Mouse (Mus musculus) left cerebral cortex, postnatal 10 days (tissue): ENCODE measurements at regions not wholly inside any gene's neighbourhood (a gene's known extent, or its start where the extent isn't known, plus 50 kb on each side); places are given as distances from the start of the nearest gene placed in this dataset.

ENCODE experiments used
- DNase-seq, 2 experiments: peaks; one replicate each; pipeline ENCODE4 v3.0.0; 2021 to 2022; ENCODE audit warnings: low spot score in 2 of 2, mixed read lengths in 1 of 2; ENCODE audit errors: extremely low spot score in 1 of 2
- intact Hi-C: fragments of 180-260 bp; cut with DNase I; formaldehyde crosslinking; loops from one replicate; pipeline ENCODE4 v1.15.1; 2025

DNA sequence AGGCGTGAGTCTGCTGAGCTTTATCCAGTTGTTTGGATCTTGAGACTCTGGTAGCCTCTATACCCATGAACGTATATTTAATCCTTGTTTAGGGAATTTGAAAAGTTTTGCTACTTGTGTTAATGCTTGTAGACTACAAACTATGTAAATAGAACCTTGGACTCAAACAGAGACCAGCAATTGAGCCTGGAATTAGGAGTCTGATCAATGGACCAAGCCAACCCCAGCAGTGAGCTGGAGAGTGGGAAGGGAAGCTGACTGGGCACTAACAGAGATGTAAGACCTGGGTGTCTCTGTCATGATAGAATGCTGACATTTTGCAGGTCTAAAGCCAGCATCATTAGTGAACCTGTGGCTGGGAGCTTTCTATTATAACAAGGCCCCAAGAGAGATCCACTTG, 222.5 kb downstream of the Gm5447 start:
- DNase-seq = no peak
- intact Hi-C loops = no loop called here

DNA sequence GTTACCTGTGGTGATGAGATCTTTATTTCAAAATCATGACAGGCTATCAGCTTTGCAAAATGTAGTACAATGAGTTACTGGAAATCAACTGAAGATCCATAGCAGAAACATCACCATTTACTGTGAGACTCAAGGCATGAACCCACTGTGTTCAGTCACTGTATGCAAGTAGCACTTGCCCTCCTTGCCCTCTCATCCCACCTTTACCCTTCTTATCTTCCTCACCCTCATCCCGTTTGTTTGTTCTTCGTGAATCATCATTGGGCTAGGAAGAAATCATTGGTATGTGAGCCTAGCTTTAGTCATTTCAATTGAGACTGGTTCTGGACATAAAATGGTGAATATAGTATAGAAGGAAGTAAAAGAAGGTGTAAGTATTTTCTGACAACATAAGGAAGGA, 223.6 kb downstream of the Gm5447 start:
- no peak for DNase-seq
- intact Hi-C loops = no loop called here

DNA sequence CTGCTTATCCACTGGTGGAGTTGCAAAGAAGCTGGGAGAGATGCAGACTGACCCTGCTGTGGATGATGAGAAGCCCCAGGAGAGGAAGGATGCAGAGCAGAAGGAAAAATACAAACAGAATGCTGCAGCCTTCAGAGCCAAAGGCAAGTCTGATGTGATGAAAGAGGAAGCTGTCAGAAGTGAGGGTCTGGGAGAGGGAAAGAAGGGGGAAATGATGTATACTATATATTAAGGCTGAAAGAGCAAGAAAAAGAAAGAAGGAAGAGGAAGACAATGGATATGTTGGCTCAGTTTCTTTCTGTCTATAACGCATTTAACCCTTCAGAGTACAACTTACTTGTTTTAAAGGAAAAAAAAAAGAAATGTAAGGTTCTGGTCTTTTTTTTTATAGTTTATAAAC, 225.4 kb downstream of the Gm5447 start:
- intact Hi-C loops = no loop called here
- DNase-seq = no peak

DNA sequence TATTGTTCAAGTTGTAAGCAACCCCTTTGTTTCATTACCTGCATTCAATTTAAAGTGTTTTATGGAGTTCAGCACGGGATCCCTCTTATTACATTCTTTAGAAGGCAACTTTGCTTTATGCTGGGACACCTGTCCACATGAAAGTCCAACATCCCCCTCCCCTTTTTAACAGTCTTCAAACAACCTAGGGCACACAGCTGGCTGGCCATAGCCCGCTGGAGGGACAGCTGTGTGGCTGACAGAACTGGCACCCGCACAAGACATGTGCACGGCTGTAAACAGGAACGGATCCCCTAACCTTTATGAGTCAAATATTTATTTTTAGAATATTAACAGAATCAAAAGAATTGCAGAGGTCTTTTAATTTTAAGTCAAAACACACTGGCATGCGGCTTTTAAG, 230.1 kb downstream of the Gm5447 start:
- intact Hi-C loops = loop anchor here (10.0 kb wide), 1 partner anchor 351 kb away; the partner anchor contains the start of genes A530084C06Rik and Foxq1
- peak in 1 of 2 experiments; percentile 61 for DNase-seq

DNA sequence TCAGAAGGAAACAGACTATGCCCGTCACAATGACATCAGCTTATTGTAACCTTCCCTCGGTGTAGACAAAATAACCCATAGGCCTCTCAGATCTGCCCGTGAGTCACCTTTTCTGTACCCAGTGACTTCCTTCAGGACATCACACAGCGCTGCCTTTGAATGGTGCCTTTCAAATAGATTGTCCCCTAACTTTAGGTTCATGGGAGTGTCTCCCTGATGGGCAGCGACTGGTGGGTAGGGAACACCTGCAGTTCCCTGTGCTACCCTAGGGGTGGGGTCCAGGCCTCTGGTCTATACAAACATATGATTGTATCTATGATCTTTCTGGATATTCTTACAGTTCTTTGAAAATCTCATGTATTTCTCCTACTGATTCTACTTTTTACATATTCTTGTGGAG, 232.4 kb downstream of the Gm5447 start:
- peak in 1 of 2 experiments; percentile 51 for DNase-seq
- intact Hi-C loops = loop anchor here (10.0 kb wide), 1 partner anchor 348 kb away; the partner anchor contains the start of genes A530084C06Rik and Foxq1

DNA sequence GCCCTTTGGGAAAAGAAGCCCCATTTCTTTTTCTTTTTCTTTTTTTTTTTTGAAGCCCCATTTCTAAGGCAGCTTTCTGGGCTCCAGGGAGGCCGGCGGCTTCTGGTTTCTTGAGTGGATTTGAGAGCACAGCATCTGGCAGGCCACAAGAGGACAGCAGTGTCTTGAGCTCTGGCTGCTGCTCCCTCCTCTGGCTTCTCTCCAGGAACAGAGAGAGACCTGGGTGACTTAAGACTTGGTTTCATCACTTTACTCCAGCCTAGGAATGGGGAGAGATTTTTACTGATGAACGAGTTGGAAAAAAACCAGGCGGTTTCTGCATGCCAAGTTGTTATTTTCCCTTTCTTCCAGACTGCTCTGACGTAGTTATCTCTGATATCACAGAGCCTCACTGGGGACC, 233.7 kb downstream of the Gm5447 start:
- intact Hi-C loops = loop anchor here (10.0 kb wide), 1 partner anchor 347 kb away; the partner anchor contains the start of genes A530084C06Rik and Foxq1
- peak; percentile 8 to 80 for DNase-seq

DNA sequence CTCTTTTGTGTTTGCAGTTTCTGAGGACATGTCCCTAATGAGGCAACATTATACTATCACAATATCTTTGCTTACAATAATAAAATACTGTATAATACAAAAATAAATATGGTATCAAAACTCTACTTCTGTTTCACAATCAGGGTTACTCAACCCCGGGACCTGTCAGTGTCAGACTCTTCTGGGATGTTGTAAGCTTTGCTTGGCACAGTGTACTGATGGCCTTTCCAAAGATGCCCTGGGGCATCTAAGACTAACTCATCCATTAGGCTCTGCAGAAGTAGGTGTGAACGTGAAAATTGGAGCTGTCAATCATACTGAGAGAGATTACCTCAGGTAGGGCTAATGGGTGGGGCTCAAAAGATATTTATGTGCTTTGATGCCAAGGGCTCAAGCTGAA, 249.0 kb downstream of the Gm5447 start:
- no peak for DNase-seq
- intact Hi-C loops = no loop called here

DNA sequence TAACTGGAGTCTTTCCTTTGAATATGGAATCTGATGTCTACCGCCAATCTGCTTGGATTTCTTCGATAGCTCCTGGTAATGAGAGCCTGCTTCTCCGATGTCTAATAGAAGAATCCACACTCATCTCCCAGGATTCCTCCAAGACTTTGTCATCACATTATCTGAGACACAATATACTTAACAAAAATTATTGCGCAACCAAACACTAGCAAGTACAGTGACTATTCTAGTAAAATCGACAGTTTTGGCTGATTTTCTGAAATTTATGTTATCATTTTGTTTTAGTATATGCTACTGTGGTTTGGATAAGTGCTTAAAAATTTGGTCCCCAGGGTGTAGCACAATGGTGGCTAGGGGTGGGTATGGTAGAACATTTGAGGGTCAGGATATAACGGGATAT, 266.5 kb downstream of the Gm5447 start:
- intact Hi-C loops = no loop called here
- DNase-seq = no peak

DNA sequence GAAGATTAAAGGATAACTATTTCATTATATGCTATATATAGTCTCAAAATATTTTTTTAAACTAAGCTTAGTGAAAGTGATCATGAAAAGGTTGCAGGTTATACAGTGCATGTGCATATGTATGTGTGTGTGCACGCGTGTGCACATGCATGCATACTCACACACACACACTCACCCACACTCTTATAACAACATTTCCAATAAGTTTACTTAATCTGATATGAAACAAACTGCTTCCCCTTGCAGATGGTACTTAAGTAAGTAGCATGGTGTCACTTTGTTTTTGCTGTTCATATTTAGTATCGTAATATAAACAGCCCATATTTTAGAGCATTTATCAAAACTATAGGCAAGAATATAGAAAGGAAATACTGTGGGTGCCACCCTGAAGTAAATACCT, 275.0 kb downstream of the Gm5447 start:
- intact Hi-C loops = no loop called here

DNA sequence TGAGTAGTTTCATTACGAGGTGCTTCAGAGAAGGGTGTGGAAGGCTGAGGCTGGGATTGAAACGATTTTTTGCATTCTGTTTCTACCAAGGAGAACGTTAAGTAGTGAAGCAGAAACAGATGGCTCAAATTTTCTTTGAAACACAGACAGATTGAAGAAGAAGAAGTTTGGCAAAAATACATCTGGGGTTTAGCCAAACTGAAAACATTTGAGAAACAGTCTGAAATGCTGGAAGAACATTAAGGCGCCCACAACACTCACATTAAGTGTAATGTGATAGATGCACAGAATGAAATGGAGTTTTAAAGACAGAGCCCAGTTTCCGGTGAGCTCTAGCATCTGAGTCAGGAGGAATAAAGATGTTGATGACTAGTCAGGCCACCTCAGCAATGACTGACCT, 275.5 kb downstream of the Gm5447 start:
- DNase-seq = peak in 1 of 2 experiments; percentile 81
- intact Hi-C loops = no loop called here

More for the DNA sequence above, 275.0 kb downstream of the Gm5447 start:
- no peak for DNase-seq

DNA sequence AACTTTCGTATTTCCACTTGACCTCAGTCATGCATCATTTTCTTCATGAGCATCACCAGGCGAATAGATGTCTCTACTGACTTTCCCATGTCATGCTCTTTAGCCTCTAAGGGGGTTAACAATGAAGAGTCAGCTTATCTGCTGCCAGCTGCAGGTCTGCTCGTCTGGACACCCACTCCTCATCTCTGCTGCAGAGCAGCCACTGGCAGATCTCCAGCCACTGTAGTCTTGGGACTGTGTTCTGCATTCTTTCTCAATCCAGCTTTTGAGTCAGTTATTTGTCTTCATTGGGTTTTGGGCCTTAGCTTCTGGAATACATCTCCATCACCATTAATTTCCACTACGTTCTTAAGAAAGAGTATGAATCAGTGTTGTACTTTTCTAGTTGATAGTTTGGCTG, 280.0 kb downstream of the Gm5447 start:
- intact Hi-C loops = no loop called here
- no peak for DNase-seq

DNA sequence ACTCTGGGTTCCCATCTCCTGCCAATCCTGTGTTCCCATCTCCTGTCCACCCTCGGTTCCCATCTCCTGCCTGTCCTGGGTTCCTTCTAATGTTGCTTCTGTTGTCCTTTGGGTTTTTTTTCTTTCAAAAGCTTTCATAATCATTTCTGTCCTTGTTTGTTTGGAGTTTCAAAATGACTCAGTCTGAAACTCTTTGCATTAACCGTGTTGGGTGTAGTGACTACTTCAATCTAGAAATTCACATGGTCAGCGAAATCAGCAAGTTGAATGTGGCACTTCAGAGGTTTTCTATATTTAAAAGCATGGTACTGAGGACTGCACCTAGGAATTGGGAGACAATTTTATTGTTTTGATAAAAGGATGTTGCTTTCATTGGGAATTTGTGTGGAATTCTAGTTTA, 280.7 kb downstream of the Gm5447 start:
- intact Hi-C loops = no loop called here
- DNase-seq = no peak

DNA sequence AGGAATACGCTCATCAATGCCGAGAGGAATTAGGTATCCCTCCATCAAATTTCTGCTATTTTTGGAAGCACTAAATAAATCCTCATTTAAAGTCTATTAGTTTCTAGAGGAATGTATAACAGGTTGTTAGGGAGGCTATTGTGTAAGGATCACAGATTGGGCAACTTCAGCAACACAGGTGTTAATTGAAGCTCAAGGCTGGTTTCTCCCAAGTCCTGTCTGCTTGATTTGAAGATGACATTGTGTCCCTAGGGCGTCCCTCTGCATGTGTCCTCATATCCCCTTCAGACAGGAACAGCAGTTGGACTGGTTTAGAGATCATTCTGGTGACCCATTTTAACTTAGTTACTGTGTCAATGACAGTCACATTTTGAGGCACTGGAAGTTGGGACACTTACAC, 281.5 kb downstream of the Gm5447 start:
- no peak for DNase-seq
- intact Hi-C loops = no loop called here

DNA sequence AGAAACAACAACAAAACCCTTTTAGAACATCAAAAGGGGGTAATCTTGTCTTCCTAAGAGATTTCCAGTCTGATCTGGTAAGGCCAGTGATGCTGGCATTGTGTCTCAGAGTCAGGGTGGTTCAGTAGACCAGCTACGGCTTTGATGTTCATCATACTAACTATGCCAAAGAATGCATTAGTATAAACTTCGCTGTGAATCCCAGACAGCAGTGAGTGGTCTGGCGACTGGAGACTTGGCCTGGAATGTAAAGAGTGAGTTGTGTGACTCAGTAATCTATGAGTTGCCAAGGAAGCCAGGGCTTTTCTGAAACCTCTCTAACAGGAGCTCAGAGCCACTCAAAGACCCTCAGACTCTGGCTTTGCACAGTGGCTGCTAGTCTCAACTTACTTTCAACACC, 288.1 kb upstream of the Foxq1 start:
- DNase-seq = no peak
- intact Hi-C loops = no loop called here

DNA sequence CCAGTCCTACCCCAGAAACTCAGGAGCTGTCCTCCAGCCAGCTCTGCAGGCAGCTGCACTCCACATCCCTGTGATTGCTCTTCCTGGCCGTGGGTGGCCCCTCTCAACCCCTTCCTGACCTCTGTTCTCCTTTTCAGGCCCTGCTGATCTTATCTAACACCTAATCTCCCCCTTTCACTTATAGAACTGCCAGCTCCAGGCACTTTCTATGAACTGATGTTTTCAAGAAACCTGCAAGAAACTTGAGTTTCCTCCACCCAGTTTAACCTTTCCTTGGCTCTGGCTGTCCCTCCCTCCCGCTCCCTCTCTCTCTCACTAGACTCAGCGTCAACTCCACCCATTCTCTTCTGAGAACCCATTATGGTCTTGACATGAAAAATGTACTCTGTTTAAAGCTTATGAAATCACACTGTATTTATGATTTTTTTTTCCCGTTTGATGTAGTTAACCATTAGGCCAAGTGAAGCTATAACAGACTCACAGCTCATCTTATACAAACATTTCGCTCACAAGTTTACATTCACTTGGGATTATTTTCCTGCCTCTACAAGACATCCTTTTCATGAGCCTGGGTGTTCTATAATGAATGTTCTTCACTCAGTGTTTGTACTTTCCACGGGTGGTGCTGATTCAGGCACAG, 279.8 kb upstream of the Foxq1 start:
- DNase-seq = no peak
- intact Hi-C loops = no loop called here

DNA sequence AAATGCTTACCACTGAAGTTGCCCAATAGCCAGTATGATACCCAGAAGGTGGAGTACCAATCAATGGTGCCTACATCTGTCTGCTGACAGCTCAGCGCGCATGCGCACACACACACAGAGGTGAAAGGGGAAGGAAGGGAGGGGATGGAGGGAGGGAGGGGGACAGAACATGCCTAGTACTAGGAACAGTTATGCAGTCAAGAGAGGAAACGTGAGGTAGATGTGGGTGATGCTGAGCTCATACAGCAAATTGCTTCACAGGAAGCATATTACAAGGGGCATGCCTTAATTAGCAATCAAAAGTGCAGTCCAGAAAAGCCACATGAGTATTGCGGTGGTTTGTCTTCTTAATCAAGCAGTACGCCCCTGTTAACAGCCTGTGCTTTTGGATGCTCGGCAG, 265.3 kb upstream of the Foxq1 start:
- DNase-seq = no peak
- intact Hi-C loops = loop anchor here (5.0 kb wide), 1 partner anchor 208 kb away; no protein-coding TSS in a partner anchor

DNA sequence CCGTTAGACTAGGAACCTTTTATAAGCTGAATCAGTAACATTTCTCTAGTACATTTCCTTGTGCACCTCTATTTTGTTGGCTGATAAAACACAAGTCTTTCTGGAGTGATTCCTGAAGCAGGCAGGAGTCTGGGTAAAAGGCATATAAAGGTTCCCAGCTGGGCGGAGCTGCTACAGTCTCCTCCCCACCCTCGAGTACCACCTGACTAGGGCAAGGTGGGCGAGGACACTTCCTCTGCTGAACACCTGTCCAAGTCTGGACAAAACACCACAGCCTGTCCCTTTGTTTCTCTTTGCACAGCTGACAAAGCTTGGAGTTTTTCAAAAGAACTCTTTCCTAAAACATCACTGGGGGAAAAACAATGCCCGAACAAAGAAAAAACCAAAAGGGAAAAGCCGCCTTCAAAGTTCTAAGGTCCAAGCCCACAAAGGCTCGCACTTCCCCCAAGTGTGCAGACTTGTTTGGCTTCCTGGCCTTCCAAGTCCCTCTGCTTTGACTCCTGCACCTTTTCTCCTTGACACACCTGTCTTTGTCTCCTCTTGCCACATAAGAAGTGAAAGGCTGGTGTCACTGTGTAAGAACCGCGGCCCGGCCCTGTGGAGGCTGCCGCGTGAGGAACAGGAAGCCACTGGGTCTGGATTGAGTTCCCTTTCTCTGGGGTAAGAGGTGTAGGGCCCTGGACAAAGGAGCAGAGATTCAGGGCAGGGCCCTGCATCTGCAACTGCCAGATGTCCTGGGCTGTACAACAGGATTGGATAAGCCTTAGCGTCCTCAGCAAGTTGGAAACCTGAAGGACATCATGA, 263.1 kb upstream of the Foxq1 start:
- intact Hi-C loops = loop anchor here (5.0 kb wide), 1 partner anchor 210 kb away; no protein-coding TSS in a partner anchor
- DNase-seq = no peak

DNA sequence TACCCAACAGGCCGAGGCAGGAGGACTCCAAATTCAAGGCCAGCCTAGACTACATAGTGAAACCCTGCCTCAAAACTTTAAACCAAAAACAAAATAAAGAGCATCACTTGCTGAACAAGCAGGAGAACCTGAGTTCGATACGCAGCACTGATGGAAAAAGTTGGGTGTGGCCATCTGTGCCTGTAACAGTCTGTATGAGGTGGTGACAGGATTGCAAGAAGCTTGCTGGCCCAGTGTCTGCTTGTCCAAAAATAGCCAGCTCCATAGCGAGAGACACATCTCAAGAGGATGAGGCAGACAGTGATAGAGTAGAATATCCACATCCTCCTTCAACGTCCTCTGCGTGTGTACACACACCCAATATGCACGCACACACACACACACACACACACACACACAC, 261.9 kb upstream of the Foxq1 start:
- DNase-seq = no peak
- intact Hi-C loops = loop anchor here (5.0 kb wide), 1 partner anchor 212 kb away; no protein-coding TSS in a partner anchor

DNA sequence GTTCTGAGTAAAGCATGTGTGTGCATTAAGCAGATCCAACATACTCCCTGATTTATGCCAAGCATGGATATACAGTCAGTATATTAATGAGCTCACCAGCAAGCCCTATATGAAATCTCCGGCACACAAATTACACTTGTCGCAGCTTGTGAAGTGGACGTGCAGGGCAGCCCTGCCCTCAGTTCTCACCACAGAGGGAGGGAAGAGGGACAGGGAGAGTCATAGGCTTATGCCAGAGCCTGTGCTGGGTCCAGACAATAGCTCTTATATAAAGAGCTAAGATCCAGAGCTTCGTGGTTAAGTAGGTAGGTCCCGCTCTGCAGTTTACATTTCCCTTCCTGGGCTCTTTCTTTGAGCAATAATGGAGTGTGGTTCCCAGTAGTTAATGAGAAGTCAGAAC, 252.7 kb upstream of the Foxq1 start:
- DNase-seq = no peak
- intact Hi-C loops = no loop called here

DNA sequence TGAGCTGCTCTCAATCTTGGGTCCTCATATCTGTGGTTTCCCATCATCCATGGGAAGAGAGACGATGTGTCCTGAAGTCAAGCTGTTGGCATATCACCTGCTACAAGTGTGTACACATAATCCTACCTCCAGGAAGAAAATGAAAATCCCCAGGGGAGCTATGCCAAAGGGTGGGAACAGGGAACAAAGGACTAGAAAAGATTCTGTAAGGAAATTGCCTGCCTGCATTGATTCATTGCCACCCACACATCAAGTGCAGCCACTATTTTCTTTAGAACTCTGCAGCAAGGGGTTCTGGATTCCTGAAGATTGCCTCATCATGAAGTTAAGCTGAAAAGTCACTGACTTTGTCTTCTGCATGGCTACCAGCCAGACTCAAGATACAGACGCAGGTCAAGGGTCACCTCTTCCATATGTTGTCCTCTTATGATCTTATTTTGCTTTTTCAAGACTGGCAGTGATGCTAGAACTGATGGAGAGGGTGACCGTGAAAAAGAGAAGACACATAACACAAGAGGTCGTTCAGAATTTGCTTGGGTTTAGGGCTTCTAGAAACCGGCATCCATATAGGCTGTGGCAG, 251.6 kb upstream of the Foxq1 start:
- intact Hi-C loops = no loop called here
- DNase-seq = no peak
